Mouse (Mus musculus) lung, postnatal 4 days (tissue): Measurements from ENCODE around the gene Wdr82.

Source experiments
- DNase-seq, 2 experiments: peaks; one replicate each; pipeline ENCODE4 v3.0.0; 2021

The Wdr82 gene

DNA sequence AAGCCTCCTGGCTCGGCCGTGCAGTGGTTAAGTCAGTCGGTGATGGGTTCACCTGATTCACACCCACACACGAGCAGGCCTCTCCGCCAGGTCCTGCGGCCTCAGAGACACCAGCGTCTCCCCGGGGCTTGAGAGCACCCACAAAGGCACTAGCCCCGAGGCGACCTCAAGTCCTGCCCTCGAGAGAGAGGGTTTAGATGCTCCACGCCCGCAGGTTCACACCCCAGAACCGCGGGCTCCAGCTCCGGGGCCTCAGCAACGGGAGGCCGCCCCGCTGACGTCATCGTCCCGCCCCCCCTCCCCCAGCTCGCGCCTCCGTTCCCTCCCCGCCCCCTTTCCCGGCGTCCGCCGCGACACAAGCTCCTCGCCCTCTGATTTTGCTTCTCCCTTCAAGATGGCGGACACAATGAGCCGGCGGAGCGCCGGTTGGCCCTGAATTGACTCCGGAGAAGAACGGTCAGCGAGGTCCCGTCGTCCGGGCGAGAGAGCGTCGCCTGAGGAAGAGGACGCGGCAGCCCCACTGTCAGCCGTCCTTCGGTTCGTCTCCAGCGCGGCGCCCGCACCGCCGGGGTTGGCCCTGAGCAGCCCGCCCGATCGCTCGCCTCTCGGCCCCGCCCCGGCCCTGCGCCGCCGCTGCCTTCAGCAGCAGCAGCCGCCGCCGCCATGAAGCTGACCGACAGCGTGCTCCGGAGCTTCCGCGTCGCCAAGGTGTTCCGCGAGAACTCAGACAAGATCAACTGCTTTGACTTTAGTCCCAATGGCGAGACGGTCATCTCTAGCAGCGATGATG is at the start of gene Wdr82:
Gene Wdr82 (plus strand): TSS at position 373 of the 790 bp plus-strand sequence.
- DNase-seq: peak; percentile 92

DNA sequence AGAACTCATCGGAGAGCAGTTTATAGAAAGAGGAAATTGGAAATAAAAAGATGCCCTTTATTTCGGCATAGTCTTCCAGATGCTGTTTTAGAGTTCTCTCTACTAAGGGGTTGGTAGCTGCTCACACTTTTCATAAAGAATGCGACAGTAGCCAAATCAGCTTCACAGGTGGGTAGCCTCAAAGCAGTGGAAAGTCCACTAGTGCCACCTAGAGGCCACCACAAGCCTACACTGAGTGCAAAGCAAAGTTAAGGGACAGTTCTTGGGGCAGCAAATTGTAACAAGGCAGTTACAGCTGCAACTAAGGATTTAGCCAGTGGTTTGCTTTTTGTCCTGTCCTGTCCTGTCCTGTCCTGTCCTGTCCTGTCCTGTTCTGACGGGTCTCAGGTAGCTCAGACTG is 47.1 kb upstream of the Wdr82 start:
- peak in 1 of 2 experiments; percentile 30 for DNase-seq

DNA sequence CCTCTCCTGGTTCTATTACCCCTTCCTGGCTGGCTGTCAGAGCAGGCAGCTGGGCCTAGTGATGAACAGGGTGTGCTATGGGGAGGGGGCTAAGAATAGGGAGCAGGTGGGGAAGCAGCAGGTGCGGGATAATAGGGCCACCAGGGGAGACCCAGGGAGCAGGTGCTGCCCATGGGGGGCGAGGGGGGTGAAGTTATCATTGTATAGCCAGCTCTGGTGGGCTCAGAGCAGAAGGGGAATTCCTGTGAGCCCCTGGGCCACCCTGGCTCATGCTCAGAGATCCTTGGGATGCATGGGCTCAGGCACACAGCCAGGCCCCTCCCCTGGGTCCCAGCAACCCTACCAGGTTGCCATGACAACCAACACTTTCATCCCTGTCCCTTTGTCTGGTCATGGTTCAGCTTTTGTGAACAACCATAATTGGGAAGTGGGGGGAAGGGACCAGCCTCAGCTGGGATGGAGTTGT is 43.9 kb upstream of the Wdr82 start:
- no peak for DNase-seq

DNA sequence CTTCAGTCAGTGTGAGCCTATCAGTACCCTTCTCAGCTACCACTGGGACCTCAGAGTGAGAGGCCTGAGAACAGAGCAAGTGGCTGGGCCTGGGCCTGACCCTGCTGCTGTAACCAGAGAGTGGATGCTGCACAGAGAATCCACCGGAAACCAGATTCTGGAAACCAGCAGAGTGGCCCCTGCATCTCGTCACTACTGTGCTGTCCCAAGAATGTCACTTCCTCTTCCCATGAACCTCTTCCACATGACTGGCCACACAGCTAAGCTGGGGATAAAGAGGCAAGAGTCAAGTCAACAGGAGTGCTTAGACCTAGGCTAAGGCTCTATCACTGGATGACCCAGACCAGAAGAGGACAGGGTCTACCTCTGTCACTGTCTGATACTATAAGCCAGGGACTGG is 41.7 kb upstream of the Wdr82 start:
- no peak for DNase-seq

DNA sequence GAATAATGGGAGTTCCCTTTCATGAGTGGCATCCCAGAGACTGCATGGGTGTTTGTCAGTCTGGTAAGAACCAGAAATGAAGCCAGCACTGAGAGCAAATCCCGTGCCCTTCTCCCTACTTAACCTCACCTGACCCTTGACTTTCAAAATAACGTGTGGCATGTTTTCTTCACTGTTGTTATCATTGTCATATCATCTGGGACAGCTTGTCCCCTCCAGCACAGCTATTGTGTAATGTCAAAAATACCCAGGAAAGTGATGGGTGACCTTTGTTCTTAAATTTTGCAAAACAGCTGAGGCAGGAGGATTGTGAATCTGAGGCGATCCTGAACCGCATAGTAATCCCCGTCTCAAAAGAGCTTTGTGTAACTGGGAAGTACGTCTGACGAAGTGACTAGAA is 40.5 kb upstream of the Wdr82 start:
- DNase-seq: no peak

DNA sequence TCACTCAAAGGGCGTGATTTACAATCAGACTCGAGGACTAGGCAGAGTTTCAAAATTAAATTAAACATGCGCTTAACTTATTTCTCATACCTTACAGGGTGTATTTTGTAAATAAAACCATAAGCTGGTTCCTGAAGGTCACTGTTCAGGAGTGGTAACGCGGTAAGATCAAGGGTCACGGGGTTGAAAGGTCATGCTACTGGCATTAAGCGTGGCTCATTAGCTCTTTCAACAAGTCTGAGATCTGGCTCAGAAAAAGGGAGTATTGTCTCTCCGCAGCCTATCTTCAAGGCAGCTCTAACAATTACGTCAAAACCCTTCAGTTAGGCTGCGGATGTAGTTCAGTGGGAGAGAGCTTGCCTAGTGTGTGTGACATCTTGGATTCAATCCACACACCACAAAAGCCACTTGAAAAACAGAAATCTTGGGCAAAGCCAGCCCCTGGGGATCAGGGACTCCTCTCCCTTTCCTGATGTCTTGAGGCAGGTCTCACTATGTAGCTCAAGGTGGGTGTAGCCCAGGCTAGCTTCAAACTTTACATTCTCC is 33.0 kb upstream of the Wdr82 start:
- no peak for DNase-seq

DNA sequence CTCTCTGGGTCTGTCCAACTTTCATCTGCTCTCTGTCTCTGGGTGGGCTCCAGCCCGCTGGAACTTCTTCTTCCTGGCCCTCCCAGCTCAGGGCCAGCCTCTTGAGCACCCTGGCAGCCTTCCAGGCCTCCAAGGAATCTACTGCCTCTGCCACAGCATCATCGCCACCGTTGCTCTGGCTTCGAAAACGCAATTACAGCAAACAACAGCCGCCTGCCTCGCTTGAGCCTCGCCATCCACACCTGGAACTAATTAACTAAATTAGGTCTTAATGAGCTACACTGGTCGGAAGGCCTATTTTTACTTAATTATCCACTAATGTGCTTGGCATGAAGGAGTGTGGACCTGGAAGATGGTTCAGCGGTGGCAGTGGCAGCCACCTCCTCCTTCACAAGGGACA is 31.0 kb upstream of the Wdr82 start:
- DNase-seq: peak; percentile 33 to 58

DNA sequence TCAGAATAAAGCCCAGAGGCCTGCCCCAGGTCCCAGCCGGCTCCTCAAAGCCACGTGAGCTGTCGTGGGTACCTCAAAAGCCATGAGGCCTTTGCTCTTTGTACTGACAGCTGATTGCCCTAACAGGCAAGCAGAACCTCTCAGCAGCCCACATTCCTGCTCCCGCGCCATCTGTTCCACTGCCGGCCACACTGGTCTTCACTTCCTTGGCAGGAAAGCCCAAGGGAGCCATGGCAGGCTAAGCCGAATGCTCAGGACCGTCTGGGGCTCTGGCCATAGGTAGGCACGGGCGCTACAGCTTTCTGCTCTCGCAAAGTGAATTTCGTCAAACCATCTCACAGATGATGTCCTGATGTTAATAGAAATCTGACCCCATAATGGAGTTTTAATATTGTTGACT is 28.8 kb upstream of the Wdr82 start:
- no peak for DNase-seq

DNA sequence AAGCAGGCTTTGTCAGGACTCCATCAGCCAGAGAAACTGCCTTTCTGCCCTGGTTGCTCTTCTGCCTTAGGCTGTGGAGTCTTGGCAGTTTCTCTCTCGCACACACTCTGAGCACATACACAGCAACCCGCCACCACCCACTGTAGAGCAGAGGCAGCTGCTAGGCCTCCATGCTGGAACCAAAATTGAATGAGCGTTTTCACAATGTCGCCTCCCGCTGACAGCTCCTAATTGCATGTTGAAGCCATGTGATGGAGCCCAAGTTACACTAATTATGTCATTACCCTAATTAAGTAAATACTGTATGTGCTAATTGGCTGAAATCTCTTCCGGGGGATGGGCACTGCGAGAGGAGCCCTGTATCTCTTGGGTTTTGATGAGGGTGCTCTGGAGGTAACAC is 26.6 kb upstream of the Wdr82 start:
- no peak for DNase-seq

DNA sequence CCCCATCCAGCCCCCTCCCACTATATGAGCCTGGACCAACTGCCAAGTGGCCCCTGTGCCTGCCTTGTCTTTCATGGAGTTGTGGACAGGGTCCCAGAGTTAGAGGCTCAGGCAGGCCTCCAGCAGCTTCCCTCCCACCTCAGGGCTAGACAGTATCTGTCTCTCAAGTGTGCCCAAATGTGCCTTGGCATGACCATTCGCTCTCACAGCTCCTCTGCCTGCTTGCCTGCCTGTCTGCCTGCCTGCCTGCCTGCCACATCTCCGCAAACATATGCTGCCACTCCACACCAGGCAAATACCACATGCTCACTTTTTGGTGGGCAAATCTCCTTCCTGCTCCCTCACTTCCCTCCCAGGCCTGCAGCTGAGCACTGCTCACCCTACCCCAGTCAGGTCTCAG is 25.1 kb upstream of the Wdr82 start:
- DNase-seq: no peak

DNA sequence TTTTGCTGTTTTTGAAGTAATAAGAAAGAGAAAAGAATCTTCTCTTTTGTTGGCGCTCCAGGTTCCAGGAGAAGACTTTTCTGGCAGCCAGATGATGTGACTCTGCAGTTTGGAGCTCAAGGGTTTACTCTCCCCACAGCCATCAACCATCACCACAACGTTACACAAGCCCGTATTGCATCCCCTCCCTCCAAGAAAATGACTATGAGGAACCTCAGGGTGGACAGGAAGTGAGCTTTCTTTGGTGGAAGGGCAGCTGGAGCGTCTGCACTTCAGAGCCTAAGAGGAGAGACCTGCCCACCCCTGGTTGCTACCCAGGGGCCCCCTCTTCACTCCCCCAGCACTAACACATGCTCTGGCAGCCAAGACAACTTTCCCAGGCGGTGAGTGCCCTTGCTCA is 23.4 kb upstream of the Wdr82 start:
- no peak for DNase-seq

DNA sequence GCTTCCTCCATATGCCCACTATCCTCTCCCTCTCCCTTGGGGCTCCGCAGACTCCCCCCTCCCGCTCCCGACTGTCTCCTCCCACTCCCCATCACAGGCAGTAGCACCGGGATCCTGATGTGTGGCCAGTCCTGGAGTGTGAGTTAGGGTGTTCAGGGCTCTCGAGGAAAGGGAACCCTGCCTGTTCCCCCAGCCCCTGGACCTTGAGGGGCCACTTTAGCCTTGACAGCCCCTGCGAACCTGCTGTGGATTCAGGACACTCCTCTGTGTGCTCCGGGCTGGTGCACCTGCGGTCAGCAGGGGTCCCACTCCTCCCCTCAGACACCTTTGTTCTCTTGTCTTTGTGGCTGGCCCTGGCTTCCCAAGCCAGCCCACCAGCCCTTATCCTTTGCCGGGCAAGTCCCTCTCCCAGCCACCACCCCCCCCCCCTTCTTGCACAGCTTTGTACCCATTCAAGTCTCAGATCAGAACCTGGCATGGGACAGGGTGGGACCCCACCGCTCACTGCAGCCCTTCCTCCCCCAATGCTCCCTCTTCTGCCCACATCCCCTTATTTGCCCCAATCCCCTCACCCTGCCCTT is 22.8 kb upstream of the Wdr82 start:
- no peak for DNase-seq

DNA sequence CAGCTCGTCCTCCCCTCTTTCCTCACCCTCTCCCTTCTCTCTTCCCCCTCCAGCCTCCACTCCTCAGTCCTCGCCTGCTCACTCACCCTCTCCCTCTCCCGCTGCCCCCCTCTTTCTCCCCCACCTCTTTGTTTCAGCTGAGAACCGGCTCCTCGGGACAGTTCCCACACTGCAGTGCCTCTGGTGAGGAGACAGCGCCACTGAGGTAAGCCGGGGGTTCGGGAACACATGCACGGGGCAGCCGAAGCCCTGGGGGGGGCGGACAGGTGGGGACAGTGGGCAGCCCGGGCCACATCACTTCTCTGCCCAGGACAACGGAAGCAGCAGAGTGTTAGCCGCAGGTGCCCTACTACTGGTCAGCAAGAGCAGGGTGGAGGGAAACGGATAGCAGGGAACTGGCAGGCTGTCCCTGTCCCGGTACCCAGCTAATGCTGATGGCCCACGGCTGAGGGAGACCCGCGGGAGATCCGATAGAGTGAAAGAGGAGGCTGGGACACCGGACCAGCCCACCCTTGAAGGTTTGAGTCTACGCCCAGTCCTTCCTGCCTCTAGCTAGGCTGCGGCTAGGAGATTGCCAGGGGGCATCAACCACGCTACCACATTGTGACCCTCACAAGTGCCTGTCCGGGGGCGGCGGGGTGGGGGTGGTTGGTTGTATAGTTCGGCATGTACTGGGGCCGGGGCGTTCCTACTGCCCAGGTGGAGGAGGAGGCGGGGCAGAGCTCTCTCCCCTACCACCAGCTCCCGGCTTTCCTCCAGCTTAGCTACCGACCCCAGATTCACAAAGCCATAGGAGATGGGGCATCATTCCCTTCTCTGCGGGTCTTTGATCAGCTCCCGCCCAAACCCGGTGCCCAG is 22.0 kb upstream of the Wdr82 start:
- no peak for DNase-seq

DNA sequence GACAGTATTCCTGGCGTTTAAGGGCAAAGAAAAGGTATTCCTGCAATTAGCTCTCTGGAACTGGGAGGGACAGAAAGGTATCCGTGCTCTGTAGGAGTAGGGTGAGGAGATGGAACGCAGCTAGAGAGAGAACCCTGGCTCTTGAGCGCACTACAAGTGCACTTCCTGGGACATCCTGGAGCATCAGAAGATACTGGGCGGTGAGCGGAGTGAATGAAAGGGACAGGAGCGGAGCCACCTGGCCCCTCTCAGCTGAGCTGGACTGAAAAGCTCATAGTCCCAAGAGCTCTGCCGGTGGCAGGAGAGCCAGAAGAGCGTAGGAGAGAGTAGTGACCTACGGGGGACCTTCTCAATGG is 21.4 kb upstream of the Wdr82 start:
- DNase-seq: no peak

DNA sequence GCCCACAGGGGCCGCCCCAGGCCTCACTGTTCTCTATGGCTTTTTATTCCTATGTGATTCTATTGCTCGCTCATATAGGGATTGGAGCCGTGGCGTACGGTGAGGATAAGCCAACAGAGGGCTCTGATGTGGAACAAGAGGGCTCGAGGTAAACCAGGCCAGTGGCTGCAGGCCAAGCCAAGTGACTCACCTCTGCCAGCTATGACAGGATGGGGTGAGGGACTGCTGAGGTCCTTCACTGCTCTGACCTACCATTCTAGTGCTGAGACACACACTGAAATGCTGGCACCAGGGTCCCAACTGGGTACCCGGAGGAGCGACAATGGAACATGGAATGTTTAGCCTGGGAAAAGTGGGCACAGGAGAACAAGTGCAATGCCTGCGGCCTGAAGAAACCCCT is 16.6 kb upstream of the Wdr82 start:
- DNase-seq: no peak

DNA sequence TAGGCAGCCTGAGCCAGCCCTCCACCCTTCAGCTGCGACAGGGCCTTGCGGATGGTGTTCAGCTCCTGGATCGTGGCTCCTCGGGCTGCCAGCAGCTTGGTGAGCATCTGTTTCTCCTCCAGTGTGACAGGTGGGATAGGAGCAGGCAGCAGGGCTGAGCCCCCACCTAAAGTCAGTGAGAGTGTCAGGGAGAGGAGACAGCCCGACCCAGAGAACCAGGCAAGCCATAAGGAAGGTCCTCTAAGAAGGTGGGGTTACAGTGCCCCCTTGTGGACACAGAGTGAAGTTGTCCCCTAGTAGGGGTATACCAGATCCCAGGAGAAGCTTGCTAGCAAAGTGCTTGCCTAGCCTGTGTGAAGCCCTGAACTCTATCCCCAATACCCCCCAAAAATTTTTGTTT is 14.3 kb upstream of the Wdr82 start:
- DNase-seq: peak; percentile 44 to 68

DNA sequence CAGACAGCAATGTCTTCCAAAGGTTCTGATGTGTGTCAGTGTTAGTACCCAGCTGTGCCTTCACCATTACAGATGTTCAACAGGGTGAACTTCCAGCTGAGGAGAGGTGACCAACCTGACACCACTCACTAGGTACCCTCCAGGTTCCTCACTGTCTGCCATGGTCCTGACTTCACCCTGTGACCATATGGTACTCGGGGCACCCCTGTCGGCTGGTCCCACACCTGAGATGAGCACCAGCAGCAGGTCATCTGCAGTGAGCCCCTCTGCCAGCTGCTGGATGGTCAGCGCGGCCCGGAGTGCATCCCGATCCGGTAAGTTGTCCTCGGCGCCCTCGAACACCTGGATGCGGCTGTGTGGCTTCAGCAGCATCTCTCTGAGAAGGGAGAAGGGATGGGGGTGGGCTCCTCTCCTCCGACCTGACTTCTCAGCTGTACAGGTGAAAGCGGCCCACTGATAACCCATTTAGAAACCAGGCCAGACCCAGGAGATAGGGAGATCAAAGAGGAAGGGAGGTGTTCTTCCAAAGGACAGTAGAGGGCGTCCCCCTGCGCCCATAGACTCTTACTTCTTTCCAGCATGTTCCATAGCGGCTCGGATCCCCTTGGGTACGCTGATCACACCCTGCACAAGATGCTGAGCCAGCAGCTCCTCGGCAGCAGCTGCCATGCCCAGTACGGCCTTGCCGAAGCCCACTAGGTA is 13.7 kb upstream of the Wdr82 start:
- DNase-seq: no peak

DNA sequence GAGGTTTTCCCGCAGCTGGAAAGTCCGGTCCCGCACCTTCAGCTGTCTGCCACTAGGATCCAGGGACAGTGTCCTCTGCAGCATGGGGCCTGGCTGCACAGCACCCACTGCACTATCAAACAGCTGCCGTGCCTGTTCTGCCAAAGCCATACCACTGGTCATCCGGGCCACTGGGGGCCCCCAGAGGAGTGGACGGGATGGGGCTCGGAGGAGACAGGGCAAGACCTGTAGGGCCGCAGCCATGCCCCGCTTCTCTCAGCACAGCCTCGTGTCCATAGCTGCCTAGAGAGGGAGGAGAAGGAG is 13.2 kb upstream of the Wdr82 start:
- DNase-seq: no peak

DNA sequence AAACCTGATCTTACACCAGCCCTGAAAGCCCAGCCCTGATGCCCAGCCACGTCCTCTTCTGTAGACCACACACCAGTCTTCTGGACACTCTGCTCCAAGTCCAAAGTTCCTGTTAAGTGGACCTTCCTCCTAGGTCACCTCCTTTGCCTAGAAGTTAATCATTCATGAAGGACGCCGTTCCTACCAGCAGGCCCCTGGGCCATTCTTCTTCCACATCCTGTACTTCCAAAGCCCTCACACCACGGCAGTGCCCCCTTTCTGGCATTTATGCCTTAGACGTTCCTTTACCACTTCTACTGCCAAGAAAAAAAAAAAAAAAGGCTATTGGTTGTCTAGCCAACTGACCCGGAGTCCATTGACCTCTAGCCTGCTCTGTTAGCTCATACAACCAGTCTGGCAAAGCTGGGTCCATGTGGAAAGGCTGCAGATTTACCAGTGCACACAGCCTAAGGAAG is 12.7 kb upstream of the Wdr82 start, which contains the start of gene Glyctk:
Gene Glyctk (minus strand): TSS at position 102 of the 455 bp plus-strand sequence.
- DNase-seq: no peak

DNA sequence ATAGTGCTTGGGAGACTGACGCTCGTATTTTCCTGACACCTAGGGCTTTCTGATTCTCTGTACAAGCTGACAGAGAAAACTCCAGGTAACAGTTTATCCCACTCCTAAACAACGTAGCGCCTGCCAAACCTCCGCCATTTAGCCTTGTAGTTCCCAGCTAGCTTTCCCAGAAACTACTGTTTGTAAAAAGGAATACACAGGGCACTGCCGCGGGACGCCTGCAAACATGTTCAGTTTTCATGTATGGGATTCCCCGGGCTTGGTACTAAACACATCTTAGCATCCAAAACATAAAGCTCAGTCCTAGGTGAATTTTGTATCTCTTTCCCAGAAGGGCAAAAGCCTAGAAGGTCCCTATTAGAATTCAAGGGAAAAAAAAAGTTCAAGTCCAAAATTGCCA is 11.5 kb upstream of the Wdr82 start:
- DNase-seq: no peak

DNA sequence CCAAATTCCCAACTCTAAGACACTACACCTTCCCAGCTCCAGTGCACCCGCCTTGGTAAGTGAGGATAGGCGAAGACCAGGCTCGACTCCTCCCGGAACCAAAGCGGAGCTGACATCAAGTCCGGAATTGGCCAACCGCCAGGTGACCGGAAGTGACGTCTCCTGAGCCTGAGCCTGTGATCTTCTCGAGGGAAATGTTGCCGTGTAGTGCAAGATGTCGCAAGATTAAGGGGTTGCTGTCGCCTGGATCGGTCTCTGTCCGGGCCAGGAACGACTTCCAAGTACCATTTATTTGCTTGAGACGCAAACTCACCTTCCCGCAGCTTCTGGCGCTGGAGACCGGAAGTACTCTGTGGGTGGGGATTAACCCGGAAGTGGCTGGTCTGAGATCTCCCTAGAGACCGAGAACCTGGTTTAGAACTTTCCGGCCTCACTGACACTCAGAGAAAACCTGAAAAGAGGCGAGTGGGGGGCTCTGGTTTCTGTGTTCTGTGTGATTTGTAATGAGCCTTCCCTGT is 10.9 kb upstream of the Wdr82 start:
- DNase-seq: peak; percentile 95 to 96

DNA sequence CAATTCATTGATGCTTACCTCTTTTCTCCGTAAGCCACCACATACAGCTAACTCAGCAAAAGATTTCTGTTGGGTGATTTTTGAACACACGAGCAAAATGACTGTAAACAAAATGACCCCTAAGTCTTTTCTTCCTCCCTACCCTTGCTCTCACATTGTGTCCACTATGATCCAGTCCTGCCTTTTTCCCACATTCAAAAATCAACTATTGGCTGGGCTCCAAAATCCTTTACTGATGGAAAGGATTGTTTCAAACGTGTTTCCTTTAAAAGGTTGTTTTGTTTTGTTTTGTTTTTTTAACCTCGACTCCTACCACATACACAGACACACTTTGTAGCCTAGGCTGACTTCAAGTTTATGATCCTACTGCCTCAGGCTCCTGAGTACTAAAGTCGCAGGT is 10.3 kb upstream of the Wdr82 start:
- no peak for DNase-seq

DNA sequence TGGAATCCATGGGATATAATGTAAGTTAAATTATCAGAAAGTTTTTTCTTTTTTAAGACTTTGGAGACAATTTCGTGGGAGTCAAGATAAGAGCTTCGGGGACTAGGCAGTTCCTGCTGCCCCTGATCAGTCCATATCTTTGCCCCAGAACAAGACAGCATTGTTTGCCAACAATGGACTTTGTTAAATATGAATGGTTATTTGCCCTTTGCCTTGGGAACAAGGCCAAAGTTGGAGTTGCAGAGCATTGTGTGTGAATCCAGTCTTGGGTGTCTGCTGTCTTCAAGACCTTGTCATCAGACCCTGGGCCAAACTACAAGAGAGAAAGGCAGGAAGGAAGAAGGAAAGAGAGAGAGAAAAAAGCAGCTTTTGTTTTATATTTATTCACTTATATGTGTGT is 4.0 kb upstream of the Wdr82 start:
- DNase-seq: no peak
